Mouse (Mus musculus): ENCODE measurements around the gene Olfr894. TPM values are rescaled to one million over a fixed set of nuclear protein-coding genes. Genes with fewer than 3 reads are reported as not detected.

The Olfr894 gene
- polyA plus RNA-seq, 2 experiments = not detected

- no peaks in the 10 kb centered on the region for H3K36me3 ChIP-seq (replicated peaks; ENCODE audit: control insufficient read depth, insufficient read depth, low read depth)
- TF ChIP-seq CTCF (IDR thresholded peaks at IDR 0.05; ENCODE audit: low read depth) (no peak), EP300 (IDR thresholded peaks at IDR 0.05; ENCODE audit: low read depth) (no peak)
- H3K4me2 ChIP-seq (ENCODE audit: low read depth) = no peak within 1 kb of the TSS
- H3K4me1 ChIP-seq (replicated peaks; ENCODE audit: control insufficient read depth in 2 of 2, insufficient read depth in 2 of 2, low read length in 1 of 2) = no peaks in the 10 kb centered on the region
- DNase-seq (ENCODE audit: low read depth in 3 of 3, low spot score in 3 of 3) = no peak
- ATAC-seq (ENCODE audit: insufficient read depth) = no peak
- no peaks in the 10 kb centered on the region for H3K27me3 ChIP-seq (ENCODE audit: control insufficient read depth, insufficient read depth, low read length)
- H3K4me3 ChIP-seq (ENCODE audit: insufficient read depth in 1 of 2, low read depth in 2 of 2, low read length in 2 of 2) = no peak within 1 kb of the TSS
- H3K9me3 ChIP-seq (ENCODE audit: control insufficient read depth, low read length) = no peaks in the 10 kb centered on the region
- H3K9ac ChIP-seq (replicated peaks) = no peak within 1 kb of the TSS
- no peak within 1 kb of the TSS for H3K27ac ChIP-seq
Observed at GRCm38 (mm10) chr9:38267551-38267950, 49.7 kb downstream of the Olfr894 start, which contains the start of gene Olfr895. TSS of gene Olfr895 (plus strand) at chr9:38267851.

Other genes starting within 250 kb of the Olfr894 start
- not detected in 2 replicates for gene Olfr881, start 226.2 kb upstream of the Olfr894 start, polyA plus RNA-seq (2012; rRNA removed)
- gene Olfr881, start 226.2 kb upstream of the Olfr894 start, polyA plus RNA-seq (2014; fragmentation: Nextera tagmentation; extraction: Ambion mirVana) = not detected in 2 replicates
- gene Olfr883, start 192.2 kb upstream of the Olfr894 start, polyA plus RNA-seq (2012; rRNA removed) = not detected in 2 replicates
- not detected in 2 replicates for gene Olfr883, start 192.2 kb upstream of the Olfr894 start, polyA plus RNA-seq (2014; fragmentation: Nextera tagmentation; extraction: Ambion mirVana)
- gene Olfr884, start 171.5 kb upstream of the Olfr894 start, polyA plus RNA-seq (2012; rRNA removed) = not detected in 2 replicates
- not detected in 2 replicates for gene Olfr884, start 171.5 kb upstream of the Olfr894 start, polyA plus RNA-seq (2014; fragmentation: Nextera tagmentation; extraction: Ambion mirVana)
- gene Olfr885, start 156.7 kb upstream of the Olfr894 start, polyA plus RNA-seq (2012; rRNA removed) = not detected in 2 replicates
- not detected in 2 replicates for gene Olfr885, start 156.7 kb upstream of the Olfr894 start, polyA plus RNA-seq (2014; fragmentation: Nextera tagmentation; extraction: Ambion mirVana)
- gene Olfr887, start 134.0 kb upstream of the Olfr894 start, polyA plus RNA-seq (2012; rRNA removed) = not detected in 2 replicates
- gene Olfr887, start 134.0 kb upstream of the Olfr894 start, polyA plus RNA-seq (2014; fragmentation: Nextera tagmentation; extraction: Ambion mirVana) = not detected in 2 replicates
- gene Olfr888, start 109.9 kb upstream of the Olfr894 start, polyA plus RNA-seq (2012; rRNA removed) = not detected in 2 replicates
- gene Olfr888, start 109.9 kb upstream of the Olfr894 start, polyA plus RNA-seq (2014; fragmentation: Nextera tagmentation; extraction: Ambion mirVana) = not detected in 2 replicates
- 0.01 TPM in 2 replicates for gene Olfr889, start 102.9 kb upstream of the Olfr894 start, polyA plus RNA-seq (2012; rRNA removed)
- gene Olfr889, start 102.9 kb upstream of the Olfr894 start, polyA plus RNA-seq (2014; fragmentation: Nextera tagmentation; extraction: Ambion mirVana) = 0.14 and 0.15 TPM in 2 replicates
- not detected in 2 replicates for gene Olfr890, start 75.5 kb upstream of the Olfr894 start, polyA plus RNA-seq (2012; rRNA removed)
- not detected in 2 replicates for gene Olfr890, start 75.5 kb upstream of the Olfr894 start, polyA plus RNA-seq (2014; fragmentation: Nextera tagmentation; extraction: Ambion mirVana)
- gene Olfr891, start 37.2 kb upstream of the Olfr894 start, polyA plus RNA-seq (2012; rRNA removed) = not detected in 2 replicates
- not detected in 2 replicates for gene Olfr891, start 37.2 kb upstream of the Olfr894 start, polyA plus RNA-seq (2014; fragmentation: Nextera tagmentation; extraction: Ambion mirVana)
- not detected in 2 replicates for gene Olfr893, start 9.7 kb upstream of the Olfr894 start, polyA plus RNA-seq (2012; rRNA removed)
- gene Olfr893, start 9.7 kb upstream of the Olfr894 start, polyA plus RNA-seq (2014; fragmentation: Nextera tagmentation; extraction: Ambion mirVana) = not detected in 2 replicates
- not detected in 2 replicates for gene Olfr143, start 34.7 kb downstream of the Olfr894 start, polyA plus RNA-seq (2012; rRNA removed)
- not detected in 2 replicates for gene Olfr143, start 34.7 kb downstream of the Olfr894 start, polyA plus RNA-seq (2014; fragmentation: Nextera tagmentation; extraction: Ambion mirVana)
- not detected in 2 replicates for gene Olfr895, start 49.8 kb downstream of the Olfr894 start, polyA plus RNA-seq (2012; rRNA removed)
- not detected in 2 replicates for gene Olfr895, start 49.8 kb downstream of the Olfr894 start, polyA plus RNA-seq (2014; fragmentation: Nextera tagmentation; extraction: Ambion mirVana)
- not detected in 2 replicates for gene Olfr896-ps1, start 73.1 kb downstream of the Olfr894 start, polyA plus RNA-seq (2012; rRNA removed)
- gene Olfr896-ps1, start 73.1 kb downstream of the Olfr894 start, polyA plus RNA-seq (2014; fragmentation: Nextera tagmentation; extraction: Ambion mirVana) = not detected in 2 replicates
- not detected in 2 replicates for gene Olfr25, start 111.0 kb downstream of the Olfr894 start, polyA plus RNA-seq (2012; rRNA removed)
- not detected in 2 replicates for gene Olfr25, start 111.0 kb downstream of the Olfr894 start, polyA plus RNA-seq (2014; fragmentation: Nextera tagmentation; extraction: Ambion mirVana)
- not detected in 2 replicates for gene Olfr898, start 130.4 kb downstream of the Olfr894 start, polyA plus RNA-seq (2012; rRNA removed)
- not detected in 2 replicates for gene Olfr898, start 130.4 kb downstream of the Olfr894 start, polyA plus RNA-seq (2014; fragmentation: Nextera tagmentation; extraction: Ambion mirVana)
- gene Olfr250, start 148.8 kb downstream of the Olfr894 start, polyA plus RNA-seq (2012; rRNA removed) = not detected in 2 replicates
- gene Olfr250, start 148.8 kb downstream of the Olfr894 start, polyA plus RNA-seq (2014; fragmentation: Nextera tagmentation; extraction: Ambion mirVana) = not detected in 2 replicates
- not detected in 2 replicates for gene Olfr251, start 159.0 kb downstream of the Olfr894 start, polyA plus RNA-seq (2012; rRNA removed)
- not detected in 2 replicates for gene Olfr251, start 159.0 kb downstream of the Olfr894 start, polyA plus RNA-seq (2014; fragmentation: Nextera tagmentation; extraction: Ambion mirVana)
- gene Olfr147, start 183.6 kb downstream of the Olfr894 start, polyA plus RNA-seq (2012; rRNA removed) = not detected in 2 replicates
- gene Olfr147, start 183.6 kb downstream of the Olfr894 start, polyA plus RNA-seq (2014; fragmentation: Nextera tagmentation; extraction: Ambion mirVana) = not detected in 2 replicates
- not detected in 2 replicates for gene Olfr901, start 211.4 kb downstream of the Olfr894 start, polyA plus RNA-seq (2012; rRNA removed)
- gene Olfr901, start 211.4 kb downstream of the Olfr894 start, polyA plus RNA-seq (2014; fragmentation: Nextera tagmentation; extraction: Ambion mirVana) = not detected in 2 replicates
- not detected in 2 replicates for gene Olfr902, start 229.6 kb downstream of the Olfr894 start, polyA plus RNA-seq (2012; rRNA removed)
- gene Olfr902, start 229.6 kb downstream of the Olfr894 start, polyA plus RNA-seq (2014; fragmentation: Nextera tagmentation; extraction: Ambion mirVana) = not detected in 2 replicates
- gene Olfr904, start 245.1 kb downstream of the Olfr894 start, polyA plus RNA-seq (2012; rRNA removed) = not detected in 2 replicates
- not detected in 2 replicates for gene Olfr904, start 245.1 kb downstream of the Olfr894 start, polyA plus RNA-seq (2014; fragmentation: Nextera tagmentation; extraction: Ambion mirVana)

All from liver, embryonic 14.5 days (tissue).